Mouse (Mus musculus) heart, embryonic 13.5 days (tissue): ENCODE results near the gene Gm49355. TPM values are rescaled to one million over a fixed set of nuclear protein-coding genes. Genes with fewer than 3 reads are reported as not detected.
"Not testable (repeated sequence)": the region's sequence is repeated elsewhere in the genome, so short reads cannot be mapped to it uniquely, and the experiment has no call there.

Experiments
- ATAC-seq: fragments of 200-750 bp; cut with Nextera tagmentation; 2 replicates; pipeline ENCODE4 v1.8.0; 2017; ENCODE audit warnings: moderate TSS enrichment; ENCODE audit not compliant: insufficient number of reproducible peaks, low FRiP score, low TSS enrichment; ENCODE audit errors: extremely low read depth
- H3K27ac ChIP-seq: fragments of 300-500 bp; sonication (generic); replicated peaks from 2 replicates; pipeline ENCODE4 v1.5.1; 2015; ENCODE audit warnings: moderate library complexity, mild to moderate bottlenecking, inconsistent platforms
- H3K27me3 ChIP-seq: fragments of 300-500 bp; sonication (generic); replicated peaks from 2 replicates; pipeline ENCODE4 v1.6.1; 2015; ENCODE audit warnings: mild to moderate bottlenecking, inconsistent platforms
- H3K36me3 ChIP-seq: fragments of 300-500 bp; sonication (generic); 2 replicates; pipeline ENCODE4 v1.6.1; 2015; ENCODE audit warnings: mild to moderate bottlenecking, inconsistent platforms
- H3K4me1 ChIP-seq: fragments of 300-500 bp; sonication (generic); 2 replicates; pipeline ENCODE4 v1.6.1; 2015; ENCODE audit warnings: inconsistent platforms
- H3K4me2 ChIP-seq: fragments of 300-500 bp; sonication (generic); 2 replicates; pipeline ENCODE4 v1.6.1; 2015; ENCODE audit warnings: inconsistent platforms, mild to moderate bottlenecking, moderate library complexity
- H3K4me3 ChIP-seq: fragments of 300-500 bp; sonication (generic); 2 replicates; pipeline ENCODE4 v1.5.1; 2015; ENCODE audit warnings: moderate library complexity, mild to moderate bottlenecking, inconsistent platforms
- H3K9ac ChIP-seq: fragments of 300-500 bp; sonication (generic); 2 replicates; pipeline ENCODE4 v1.6.1; 2015; ENCODE audit warnings: inconsistent platforms, mild to moderate bottlenecking, moderate library complexity
- H3K9me3 ChIP-seq: fragments of 300-500 bp; sonication (generic); 2 replicates; pipeline ENCODE4 v1.6.1; 2016; ENCODE audit warnings: inconsistent platforms
- WGBS: fragments of 180-500 bp; shearing (Covaris S2); methylation state at CpG from one replicate; pipeline ENCODE4 v1.1.7; 2015; ENCODE audit warnings: mixed read lengths; 5-methylcytosine and 5-hydroxymethylcytosine counted together
- polyA plus RNA-seq: library from polyadenylated mRNA; unstranded; fragments of >200 nt; fragmentation: Nextera tagmentation; extraction: Ambion mirVana; gene quantifications from 2 replicates; pipeline ENCODE4 v1.2.1, GENCODE M21; 2015

The Gm49355 gene
- 0.10 and 0.12 TPM in 2 replicates for polyA plus RNA-seq

- H3K4me1 ChIP-seq, result no peaks in the 10 kb centered on the region
- H3K9me3 ChIP-seq, result no peaks in the 10 kb centered on the region
- peak within 1 kb of the TSS; percentile 91 for H3K27ac ChIP-seq
- WGBS, result 65% methylated on average over 6 of the region's 6 CpGs
- peaks cover 12% of the 10 kb centered on the region for H3K36me3 ChIP-seq
- H3K27me3 ChIP-seq, result peaks cover 26% of the 10 kb centered on the region
- peak within 1 kb of the TSS; percentile 72 for H3K4me2 ChIP-seq
- H3K9ac ChIP-seq, result peak within 1 kb of the TSS; percentile 86
- ATAC-seq, result no peak
- H3K4me3 ChIP-seq, result peak within 1 kb of the TSS; percentile 68
Observed at GRCm38 (mm10) chr14:12283641-12284040, at the start of gene Gm49355. Gene Gm49355, plus strand, starts transcription at chr14:12283976.

DNA sequence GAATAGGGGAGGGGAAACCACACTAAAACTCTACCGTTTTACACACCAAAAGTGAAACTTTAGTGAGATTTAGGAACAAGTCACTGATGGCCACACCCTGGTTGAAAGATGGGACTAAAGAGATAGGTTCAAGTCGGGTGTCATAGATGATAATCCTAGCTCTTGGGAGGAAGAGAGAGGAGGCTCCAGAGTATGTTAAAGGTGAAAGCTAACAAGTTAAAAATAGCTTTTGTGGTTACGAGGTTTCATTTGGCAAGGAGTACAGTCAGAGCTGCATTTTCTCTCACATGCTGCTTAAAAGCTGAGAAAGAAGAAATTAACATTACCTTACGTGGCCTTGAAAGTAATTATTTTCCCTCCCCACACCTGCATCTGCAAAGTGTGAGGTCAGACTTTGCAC, 40.0 kb upstream of the Gm49355 start:
- no peak overlapping the region for H3K4me2 ChIP-seq
- H3K4me3 ChIP-seq, result no peak overlapping the region
- 52% methylated on average over 4 of the region's 4 CpGs for WGBS
- H3K4me1 ChIP-seq, result peaks cover 6% of the 10 kb centered on the region
- H3K9me3 ChIP-seq, result no peaks in the 10 kb centered on the region
- no peak overlapping the region for H3K27ac ChIP-seq
- 0 out of 2 replicates have a peak, but pooled peaks cover 3% of the 10 kb centered on the region for H3K36me3 ChIP-seq
- ATAC-seq, result no peak
- H3K27me3 ChIP-seq, result no peaks in the 10 kb centered on the region
- no peak overlapping the region for H3K9ac ChIP-seq

- Histone ChIP-seq H3K4me2 (no peak overlapping the region), H3K4me3 (no peak overlapping the region), H3K9me3 (no peaks in the 10 kb centered on the region), H3K4me1 (no peaks in the 10 kb centered on the region), H3K9ac (no peak overlapping the region), H3K27ac (no peak overlapping the region), H3K36me3 (no peaks in the 10 kb centered on the region), H3K27me3 (peaks cover 13% of the 10 kb centered on the region)
- no peak for ATAC-seq
- WGBS, result 55% methylated on average over 3 of the region's 3 CpGs
Observed at GRCm38 (mm10) chr14:12276031-12276430, 7.7 kb upstream of the Gm49355 start.

DNA sequence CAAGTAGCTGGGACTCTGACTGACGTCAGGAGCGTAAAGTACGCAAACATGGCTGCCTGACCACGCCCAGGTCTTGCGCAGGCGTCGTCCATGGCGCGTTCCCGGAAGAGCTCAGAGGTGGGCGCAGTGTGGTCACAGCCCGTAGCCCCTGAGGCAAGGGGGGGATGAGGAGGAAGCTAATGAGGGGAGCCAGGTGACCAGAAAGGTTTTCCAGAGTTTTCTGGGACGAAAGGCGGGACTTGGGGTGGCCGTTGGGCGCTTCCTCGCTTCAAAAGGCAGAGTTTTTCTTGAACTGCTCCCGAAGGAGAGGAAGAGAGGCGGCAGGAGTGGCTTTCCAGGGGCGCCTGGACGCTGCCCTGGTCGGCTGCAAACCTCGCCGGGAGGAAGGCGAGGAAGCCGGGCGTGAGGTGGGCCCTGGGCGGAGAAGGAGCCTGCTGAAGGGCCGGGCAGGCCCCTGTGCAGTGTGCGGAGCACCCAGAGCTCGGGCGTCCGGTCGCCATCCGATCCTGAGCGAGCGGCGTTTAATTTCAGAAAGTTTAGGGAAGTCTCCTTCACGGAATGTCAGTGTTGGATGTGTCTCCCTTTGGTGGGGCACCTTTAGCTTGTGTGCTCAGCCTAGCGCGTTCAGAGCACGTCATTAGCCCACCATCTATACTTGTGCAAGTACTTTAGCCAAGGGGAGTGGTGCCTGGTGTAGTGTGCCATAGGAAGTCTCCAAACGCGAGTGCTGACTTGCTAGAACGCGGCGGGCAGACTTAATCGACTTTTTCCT, 551 bp downstream of the Gm49355 start, which contains the start of gene 3830406C13Rik:
Gene 3830406C13Rik (plus strand): TSS at position 33 of the 772 bp plus-strand sequence.
- Histone ChIP-seq H3K4me3 (peak within 1 kb of the TSS; percentile 68), H3K9me3 (no peaks in the 10 kb centered on the region), H3K27me3 (peaks cover 26% of the 10 kb centered on the region), H3K4me2 (peak within 1 kb of the TSS; percentile 72), H3K27ac (peak within 1 kb of the TSS; percentile 91), H3K9ac (peak within 1 kb of the TSS; percentile 86), H3K36me3 (peaks cover 17% of the 10 kb centered on the region), H3K4me1 (no peaks in the 10 kb centered on the region)
- under 1% methylated on average over 48 of the region's 48 CpGs for WGBS
- ATAC-seq, result peak; percentile 82

GRCm38 (mm10) chr14:12289747-12290146, 6.0 kb downstream of the Gm49355 start:
- not testable (repeated sequence) for H3K4me1 ChIP-seq, H3K4me3 ChIP-seq, H3K27ac ChIP-seq, H3K9ac ChIP-seq, H3K27me3 ChIP-seq, ATAC-seq, H3K9me3 ChIP-seq, H3K4me2 ChIP-seq
- peaks cover 30% of the 10 kb centered on the region for H3K36me3 ChIP-seq

GRCm38 (mm10) chr14:12296391-12296790, 12.6 kb downstream of the Gm49355 start:
- no peak for ATAC-seq
- H3K27me3 ChIP-seq, result no peaks in the 10 kb centered on the region
- H3K4me3 ChIP-seq, result no peak overlapping the region
- H3K27ac ChIP-seq, result no peak overlapping the region
- peaks cover 29% of the 10 kb centered on the region for H3K36me3 ChIP-seq
- H3K4me1 ChIP-seq, result no peaks in the 10 kb centered on the region
- H3K4me2 ChIP-seq, result no peak overlapping the region
- no peaks in the 10 kb centered on the region for H3K9me3 ChIP-seq
- 87% methylated on average over 7 of the region's 7 CpGs for WGBS
- H3K9ac ChIP-seq, result no peak overlapping the region

- H3K4me1 ChIP-seq, result no peaks in the 10 kb centered on the region
- no peak overlapping the region for H3K9ac ChIP-seq
- H3K36me3 ChIP-seq, result peaks cover 31% of the 10 kb centered on the region
- no peaks in the 10 kb centered on the region for H3K9me3 ChIP-seq
- H3K4me3 ChIP-seq, result no peak overlapping the region
- H3K4me2 ChIP-seq, result no peak overlapping the region
- H3K27ac ChIP-seq, result no peak overlapping the region
- H3K27me3 ChIP-seq, result no peaks in the 10 kb centered on the region
- ATAC-seq, result no peak
Observed at GRCm38 (mm10) chr14:12299171-12299570, 15.4 kb downstream of the Gm49355 start.

DNA sequence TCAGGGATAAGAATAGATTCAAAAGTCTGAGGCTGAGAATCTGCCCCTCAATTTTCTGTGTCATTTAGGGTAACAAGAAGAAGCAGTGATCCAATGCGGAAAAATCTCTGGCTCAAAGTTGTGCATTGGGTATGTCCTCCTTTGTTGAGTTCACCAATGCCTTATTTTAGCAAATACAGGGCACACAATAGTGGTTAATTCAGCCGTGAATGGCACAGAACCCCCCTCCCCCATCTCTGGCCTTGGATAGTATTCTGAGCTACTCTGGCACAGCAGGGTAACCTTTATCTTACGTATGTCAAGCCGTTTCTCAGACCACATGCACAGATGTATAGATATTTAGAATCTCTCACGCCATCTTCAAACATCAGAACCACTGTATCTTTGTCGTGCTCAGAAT, 15.9 kb downstream of the Gm49355 start:
- Histone ChIP-seq H3K36me3 (peaks cover 31% of the 10 kb centered on the region), H3K27ac (no peak overlapping the region), H3K4me3 (no peak overlapping the region), H3K4me2 (no peak overlapping the region), H3K4me1 (no peaks in the 10 kb centered on the region), H3K9me3 (no peaks in the 10 kb centered on the region), H3K27me3 (no peaks in the 10 kb centered on the region), H3K9ac (no peak overlapping the region)
- 68% methylated on average over 6 of the region's 6 CpGs for WGBS
- ATAC-seq, result no peak

GRCm38 (mm10) chr14:12300275-12300674, 16.5 kb downstream of the Gm49355 start:
- H3K36me3 ChIP-seq, result peaks cover 31% of the 10 kb centered on the region
- no peak overlapping the region for H3K9ac ChIP-seq
- H3K9me3 ChIP-seq, result no peaks in the 10 kb centered on the region
- H3K4me3 ChIP-seq, result no peak overlapping the region
- WGBS, result 67% methylated on average over 4 of the region's 4 CpGs
- 0 out of 2 replicates have a peak, but pooled peaks cover 2% of the 10 kb centered on the region for H3K4me1 ChIP-seq
- no peak for ATAC-seq
- H3K4me2 ChIP-seq, result no peak overlapping the region
- H3K27ac ChIP-seq, result no peak overlapping the region
- H3K27me3 ChIP-seq, result no peaks in the 10 kb centered on the region

- H3K27me3 ChIP-seq, result no peaks in the 10 kb centered on the region
- H3K4me2 ChIP-seq, result no peak overlapping the region
- 73% methylated on average over 3 of the region's 3 CpGs for WGBS
- H3K9ac ChIP-seq, result no peak overlapping the region
- no peak overlapping the region for H3K27ac ChIP-seq
- H3K4me1 ChIP-seq, result 0 out of 2 replicates have a peak, but pooled peaks cover 3% of the 10 kb centered on the region
- no peaks in the 10 kb centered on the region for H3K9me3 ChIP-seq
- no peak overlapping the region for H3K4me3 ChIP-seq
- no peak for ATAC-seq
- H3K36me3 ChIP-seq, result peaks cover 31% of the 10 kb centered on the region
Observed at GRCm38 (mm10) chr14:12300677-12301076, 16.9 kb downstream of the Gm49355 start.

- no peak overlapping the region for H3K4me2 ChIP-seq
- no peak overlapping the region for H3K9ac ChIP-seq
- H3K4me3 ChIP-seq, result no peak overlapping the region
- 76% methylated on average over 2 of the region's 2 CpGs for WGBS
- ATAC-seq, result no peak
- H3K9me3 ChIP-seq, result no peaks in the 10 kb centered on the region
- H3K36me3 ChIP-seq, result peaks cover 22% of the 10 kb centered on the region
- H3K4me1 ChIP-seq, result 0 out of 2 replicates have a peak, but pooled peaks cover 3% of the 10 kb centered on the region
- H3K27me3 ChIP-seq, result no peaks in the 10 kb centered on the region
- no peak overlapping the region for H3K27ac ChIP-seq
Observed at GRCm38 (mm10) chr14:12303106-12303505, 19.3 kb downstream of the Gm49355 start.

- H3K27ac ChIP-seq, result no peak overlapping the region
Observed at GRCm38 (mm10) chr14:12333622-12334021, 49.8 kb downstream of the Gm49355 start.

More at GRCm38 (mm10) chr14:12333622-12334021, 49.8 kb downstream of the Gm49355 start:
- 72% methylated on average over 7 of the region's 7 CpGs for WGBS
- no peak overlapping the region for H3K9ac ChIP-seq
- no peak overlapping the region for H3K4me2 ChIP-seq
- no peaks in the 10 kb centered on the region for H3K4me1 ChIP-seq
- H3K36me3 ChIP-seq, result no peaks in the 10 kb centered on the region
- no peak for ATAC-seq
- no peak overlapping the region for H3K4me3 ChIP-seq
- H3K9me3 ChIP-seq, result no peaks in the 10 kb centered on the region
- H3K27me3 ChIP-seq, result peaks cover 65% of the 10 kb centered on the region
